Mouse (Mus musculus) embryonic facial prominence, embryonic 10.5 days (tissue): Measurements from ENCODE around the gene Adgra3. TPM values are rescaled to one million over a fixed set of nuclear protein-coding genes. Genes with fewer than 3 reads are reported as not detected.

Experiments
- DNase-seq: peaks from one replicate; pipeline ENCODE4 v3.0.0-alpha.2; 2017; ENCODE audit warnings: low spot score
- H3K27ac ChIP-seq: fragments of 300-500 bp; sonication (generic); replicated peaks from 2 replicates; pipeline ENCODE4 v1.5.1; 2016; ENCODE audit warnings: mild to moderate bottlenecking
- H3K27me3 ChIP-seq: fragments of 300-500 bp; sonication (generic); replicated peaks from 2 replicates; pipeline ENCODE4 v1.6.1; 2016; ENCODE audit warnings: low read depth, mild to moderate bottlenecking; ENCODE audit not compliant: poor library complexity, severe bottlenecking
- H3K36me3 ChIP-seq: fragments of 300-500 bp; sonication (generic); replicated peaks from 2 replicates; pipeline ENCODE4 v1.6.1; 2016; ENCODE audit warnings: mild to moderate bottlenecking, moderate library complexity
- H3K4me1 ChIP-seq: fragments of 300-500 bp; sonication (generic); 2 replicates; pipeline ENCODE4 v1.6.1; 2016
- H3K4me3 ChIP-seq: fragments of 300-500 bp; sonication (generic); 2 replicates; pipeline ENCODE4 v1.5.1; 2016; ENCODE audit warnings: mild to moderate bottlenecking, moderate library complexity
- H3K9me3 ChIP-seq: fragments of 300-500 bp; sonication (generic); 2 replicates; pipeline ENCODE4 v1.6.1; 2016; ENCODE audit warnings: mild to moderate bottlenecking
- WGBS: fragments of 180-500 bp; shearing (Covaris S2); methylation state at CpG from one replicate; pipeline ENCODE4 v1.1.7; 2016; 5-methylcytosine and 5-hydroxymethylcytosine counted together
- polyA plus RNA-seq: library from polyadenylated mRNA; unstranded; fragments of >200 nt; fragmentation: Nextera tagmentation; extraction: Ambion mirVana; gene quantifications from 2 replicates; pipeline ENCODE4 v1.2.1, GENCODE M21; 2016

The Adgra3 gene
- polyA plus RNA-seq, 1 experiment from 2014 or later, result 42.8 TPM

- peaks cover 37% of the 10 kb centered on the region for H3K36me3 ChIP-seq
- DNase-seq, result no peak
- H3K4me1 ChIP-seq, result 0 out of 2 replicates have a peak, but pooled peaks cover 4% of the 10 kb centered on the region
- H3K27me3 ChIP-seq, result no peaks in the 10 kb centered on the region
- H3K27ac ChIP-seq, result no peak overlapping the region
- no peaks in the 10 kb centered on the region for H3K9me3 ChIP-seq
- WGBS, result 84% methylated on average over 5 of the region's 5 CpGs
- no peak overlapping the region for H3K4me3 ChIP-seq
These were observed 31.2 kb downstream of the Adgra3 start for GRCm38 (mm10) chr5:50027561-50027960.

- Histone ChIP-seq H3K27me3 (no peaks in the 10 kb centered on the region), H3K4me1 (0 out of 2 replicates have a peak, but pooled peaks cover 4% of the 10 kb centered on the region), H3K36me3 (peaks cover 41% of the 10 kb centered on the region), H3K9me3 (no peaks in the 10 kb centered on the region), H3K4me3 (no peak overlapping the region), H3K27ac (no peak overlapping the region)
- WGBS, result 87% methylated on average over 7 of the region's 7 CpGs
- DNase-seq, result no peak
These were observed 31.8 kb downstream of the Adgra3 start for GRCm38 (mm10) chr5:50027001-50027400.

DNA sequence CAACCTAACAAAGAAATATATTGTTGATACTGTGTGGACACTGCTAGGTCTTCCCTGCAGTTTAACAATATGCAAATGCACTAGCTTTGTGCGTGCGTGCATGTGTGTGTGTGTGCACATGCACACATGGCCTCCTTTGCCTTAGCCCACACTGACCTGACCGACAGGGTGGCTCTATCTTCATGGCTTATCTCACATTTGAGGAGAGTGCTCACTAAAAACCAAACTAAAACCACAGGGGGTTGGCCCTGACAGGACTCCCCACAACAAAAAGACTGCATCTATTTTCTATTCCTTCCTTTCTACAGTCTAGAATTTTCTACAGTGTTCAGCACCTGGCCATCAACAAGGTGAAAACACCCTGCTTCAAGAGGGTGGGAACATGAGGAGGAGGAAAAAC, 32.7 kb downstream of the Adgra3 start:
- 89% methylated on average over 3 of the region's 3 CpGs for WGBS
- DNase-seq, result no peak
- Histone ChIP-seq H3K27me3 (no peaks in the 10 kb centered on the region), H3K4me3 (no peak overlapping the region), H3K4me1 (0 out of 2 replicates have a peak, but pooled peaks cover 4% of the 10 kb centered on the region), H3K27ac (no peak overlapping the region), H3K9me3 (no peaks in the 10 kb centered on the region), H3K36me3 (peaks cover 46% of the 10 kb centered on the region)

- Histone ChIP-seq H3K9me3 (no peaks in the 10 kb centered on the region), H3K27ac (no peak overlapping the region), H3K4me3 (no peak overlapping the region), H3K36me3 (peaks cover 56% of the 10 kb centered on the region), H3K4me1 (no peaks in the 10 kb centered on the region), H3K27me3 (no peaks in the 10 kb centered on the region)
- DNase-seq, result no peak
- WGBS, result 92% methylated on average over 6 of the region's 6 CpGs
These were observed 34.7 kb downstream of the Adgra3 start for GRCm38 (mm10) chr5:50024097-50024496.

GRCm38 (mm10) chr5:50015987-50016587, 42.7 kb downstream of the Adgra3 start:
- Histone ChIP-seq H3K36me3 (peaks cover 68% of the 10 kb centered on the region), H3K27me3 (no peaks in the 10 kb centered on the region), H3K4me1 (peaks cover 14% of the 10 kb centered on the region), H3K4me3 (no peak overlapping the region), H3K27ac (no peak overlapping the region), H3K9me3 (no peaks in the 10 kb centered on the region)
- DNase-seq, result no peak
- 82% methylated on average over 5 of the region's 5 CpGs for WGBS

GRCm38 (mm10) chr5:50015147-50015697, 43.6 kb downstream of the Adgra3 start:
- Histone ChIP-seq H3K4me1 (peaks cover 14% of the 10 kb centered on the region), H3K4me3 (no peak overlapping the region), H3K36me3 (peaks cover 68% of the 10 kb centered on the region), H3K27me3 (no peaks in the 10 kb centered on the region), H3K27ac (no peak overlapping the region), H3K9me3 (no peaks in the 10 kb centered on the region)
- 53% methylated on average over 5 of the region's 5 CpGs for WGBS
- DNase-seq, result no peak

DNA sequence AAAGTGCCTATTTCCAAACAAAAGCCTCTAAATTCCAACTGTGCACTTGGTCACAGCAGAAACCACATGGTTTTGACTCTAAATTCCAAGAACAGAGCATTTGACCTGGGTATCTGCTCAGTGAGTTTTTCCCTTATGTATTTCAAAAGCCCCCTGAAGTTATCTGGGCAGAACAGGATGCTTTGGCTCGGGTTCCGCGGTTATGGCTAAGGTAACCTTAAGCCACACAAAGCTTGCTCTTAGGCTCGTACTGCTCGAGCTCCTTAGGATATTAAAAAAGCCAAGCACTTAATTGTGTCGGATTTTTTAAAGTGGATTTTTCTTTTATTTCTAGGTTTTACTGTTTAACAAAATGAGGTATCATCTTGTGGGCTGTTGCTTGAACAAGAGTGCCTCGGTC, 44.1 kb downstream of the Adgra3 start:
- H3K4me1 ChIP-seq, result peaks cover 14% of the 10 kb centered on the region
- H3K4me3 ChIP-seq, result no peak overlapping the region
- DNase-seq, result no peak
- H3K27ac ChIP-seq, result no peak overlapping the region
- H3K9me3 ChIP-seq, result no peaks in the 10 kb centered on the region
- 66% methylated on average over 7 of the region's 7 CpGs for WGBS
- H3K36me3 ChIP-seq, result peaks cover 68% of the 10 kb centered on the region
- no peaks in the 10 kb centered on the region for H3K27me3 ChIP-seq

- peaks cover 70% of the 10 kb centered on the region for H3K36me3 ChIP-seq
These were observed 44.8 kb downstream of the Adgra3 start for GRCm38 (mm10) chr5:50013965-50014364.

DNA sequence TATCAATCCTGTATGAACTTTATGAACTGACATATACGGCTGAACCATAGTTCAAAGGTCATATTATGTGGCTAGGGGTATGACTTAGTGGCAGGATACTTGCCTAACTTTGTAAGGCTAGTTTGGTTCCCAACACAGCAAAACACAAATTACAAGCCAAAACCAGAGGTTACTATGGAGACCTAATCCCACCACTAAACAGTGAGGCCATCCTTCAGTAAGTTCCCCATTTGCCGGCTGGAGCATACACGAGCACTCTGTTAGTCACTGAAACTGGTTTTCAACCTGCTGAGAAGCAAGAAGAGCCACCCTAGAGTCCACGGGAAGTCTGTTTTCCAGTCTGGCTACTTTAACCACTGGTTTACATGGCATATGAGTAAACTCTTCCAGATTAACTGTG, 50.0 kb downstream of the Adgra3 start:
- DNase-seq, result no peak
- Histone ChIP-seq H3K36me3 (peaks cover 82% of the 10 kb centered on the region), H3K4me3 (no peak overlapping the region), H3K27me3 (no peaks in the 10 kb centered on the region), H3K9me3 (no peaks in the 10 kb centered on the region), H3K27ac (no peak overlapping the region), H3K4me1 (no peaks in the 10 kb centered on the region)
- WGBS, result 82% methylated on average over 4 of the region's 4 CpGs

More at GRCm38 (mm10) chr5:50013965-50014364, 44.8 kb downstream of the Adgra3 start:
- no peak for DNase-seq
- no peak overlapping the region for H3K4me3 ChIP-seq
- WGBS, result 75% methylated on average over 4 of the region's 4 CpGs
- no peak overlapping the region for H3K27ac ChIP-seq
- peaks cover 14% of the 10 kb centered on the region for H3K4me1 ChIP-seq
- no peaks in the 10 kb centered on the region for H3K27me3 ChIP-seq
- H3K9me3 ChIP-seq, result no peaks in the 10 kb centered on the region

DNA sequence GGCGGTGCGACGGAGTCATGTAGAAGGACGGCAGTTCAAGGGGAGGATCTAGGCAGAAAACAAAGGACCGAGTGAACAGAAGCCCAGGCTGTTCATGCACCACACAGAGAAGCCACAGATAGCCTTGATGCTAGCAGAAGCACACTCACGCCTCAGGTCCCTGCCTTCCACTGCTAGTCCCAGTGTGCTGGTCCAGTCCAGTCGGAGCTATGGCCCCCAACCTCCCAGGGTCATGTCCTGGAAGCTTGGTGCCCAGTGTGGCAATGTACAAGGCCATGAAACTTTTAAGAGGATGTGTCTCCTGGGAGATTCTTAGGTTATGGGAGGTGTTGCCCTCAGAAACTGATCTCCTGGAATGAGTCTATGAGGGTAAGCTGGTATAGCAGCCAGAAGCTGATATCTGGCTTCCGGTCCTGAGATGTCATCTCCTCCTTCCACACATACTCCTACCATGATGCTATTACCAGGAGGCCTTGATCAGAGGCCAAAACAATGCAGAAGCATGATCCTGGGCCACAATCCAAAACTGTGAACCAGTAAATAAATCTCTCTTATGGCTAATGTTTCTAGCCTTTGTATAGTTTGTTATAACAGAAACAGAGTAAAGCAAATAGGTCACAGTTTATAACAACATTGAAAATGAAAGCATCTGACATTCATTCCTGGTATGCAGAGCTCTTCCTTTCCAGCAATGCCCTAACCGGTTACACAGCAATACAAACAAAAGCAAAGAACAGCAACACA, 51.7 kb downstream of the Adgra3 start:
- H3K4me1 ChIP-seq, result no peaks in the 10 kb centered on the region
- DNase-seq, result no peak
- no peak overlapping the region for H3K4me3 ChIP-seq
- peaks cover 81% of the 10 kb centered on the region for H3K36me3 ChIP-seq
- WGBS, result 87% methylated on average over 9 of the region's 9 CpGs
- no peaks in the 10 kb centered on the region for H3K27me3 ChIP-seq
- H3K27ac ChIP-seq, result no peak overlapping the region
- H3K9me3 ChIP-seq, result no peaks in the 10 kb centered on the region

- peak; percentile 22 for DNase-seq
- H3K4me1 ChIP-seq, result no peaks in the 10 kb centered on the region
- no peak overlapping the region for H3K4me3 ChIP-seq
- no peaks in the 10 kb centered on the region for H3K27me3 ChIP-seq
- H3K36me3 ChIP-seq, result peaks cover 90% of the 10 kb centered on the region
- no peaks in the 10 kb centered on the region for H3K9me3 ChIP-seq
- WGBS, result 90% methylated on average over 6 of the region's 6 CpGs
- no peak overlapping the region for H3K27ac ChIP-seq
These were observed 56.5 kb downstream of the Adgra3 start for GRCm38 (mm10) chr5:50002269-50002668.

- no peak overlapping the region for H3K4me3 ChIP-seq
- 83% methylated on average over 9 of the region's 9 CpGs for WGBS
- no peak for DNase-seq
- H3K9me3 ChIP-seq, result no peaks in the 10 kb centered on the region
- H3K36me3 ChIP-seq, result peaks cover 87% of the 10 kb centered on the region
- no peaks in the 10 kb centered on the region for H3K27me3 ChIP-seq
- no peaks in the 10 kb centered on the region for H3K4me1 ChIP-seq
- H3K27ac ChIP-seq, result no peak overlapping the region
These were observed 59.0 kb downstream of the Adgra3 start for GRCm38 (mm10) chr5:49999764-50000163.

DNA sequence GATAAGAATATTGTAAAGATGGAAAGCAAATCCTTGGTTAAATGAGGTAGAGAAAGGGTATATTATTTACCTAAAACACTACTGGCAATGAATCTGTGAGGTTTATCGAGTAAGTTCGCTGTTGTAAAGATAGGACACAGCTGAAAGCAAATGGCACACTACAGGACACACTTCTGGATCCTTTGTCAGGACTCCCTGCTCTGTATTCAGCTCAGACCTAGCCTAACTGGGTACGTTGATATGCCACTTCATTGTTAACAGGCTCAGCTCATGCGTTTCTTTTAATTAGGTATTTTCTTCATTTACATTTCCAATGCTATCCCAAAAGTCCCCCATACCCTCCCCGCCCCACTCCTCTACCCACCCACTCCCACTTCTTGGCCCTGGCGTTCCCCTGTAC, 61.8 kb downstream of the Adgra3 start:
- H3K27me3 ChIP-seq, result no peaks in the 10 kb centered on the region
- DNase-seq, result no peak
- no peaks in the 10 kb centered on the region for H3K9me3 ChIP-seq
- no peak overlapping the region for H3K4me3 ChIP-seq
- H3K36me3 ChIP-seq, result peaks cover 86% of the 10 kb centered on the region
- H3K27ac ChIP-seq, result no peak overlapping the region
- no peaks in the 10 kb centered on the region for H3K4me1 ChIP-seq
- 89% methylated on average over 6 of the region's 6 CpGs for WGBS
